Mouse (Mus musculus) T-cell, adult 2 months (primary cell): Measurements from ENCODE around the gene Stim2.

Experiments used
- DNase-seq: peaks from one replicate; pipeline ENCODE4 v3.0.0; 2022; ENCODE audit warnings: low spot score

The Stim2 gene

DNA sequence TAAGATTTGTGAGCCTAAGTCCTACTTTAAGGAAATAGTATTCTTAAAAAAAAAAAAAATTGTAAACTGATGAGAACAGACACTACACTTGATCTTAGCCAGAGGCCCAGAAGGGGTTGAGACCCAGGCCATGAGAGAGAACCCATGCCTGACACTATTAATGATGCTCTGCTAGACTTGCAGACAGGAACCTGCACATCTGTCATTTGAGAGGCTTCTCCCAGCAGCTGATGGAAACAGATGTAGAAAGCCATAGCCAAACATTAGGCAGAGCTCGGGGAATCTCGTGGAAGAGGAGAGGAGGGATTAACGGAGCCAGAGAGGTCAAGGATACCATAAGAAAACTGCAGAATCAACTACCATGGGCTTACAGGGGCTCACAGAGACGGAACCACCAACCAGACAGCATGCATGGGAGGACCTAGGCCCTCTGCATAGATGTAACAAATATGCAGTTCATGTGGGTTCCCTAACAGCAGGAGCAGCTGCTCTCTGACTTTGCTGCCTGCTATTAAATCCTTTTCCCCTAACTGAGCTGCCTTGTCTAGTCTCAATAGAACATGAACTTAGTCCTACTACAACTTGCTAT, 50.9 kb downstream of the Stim2 start:
- no peak for DNase-seq

DNA sequence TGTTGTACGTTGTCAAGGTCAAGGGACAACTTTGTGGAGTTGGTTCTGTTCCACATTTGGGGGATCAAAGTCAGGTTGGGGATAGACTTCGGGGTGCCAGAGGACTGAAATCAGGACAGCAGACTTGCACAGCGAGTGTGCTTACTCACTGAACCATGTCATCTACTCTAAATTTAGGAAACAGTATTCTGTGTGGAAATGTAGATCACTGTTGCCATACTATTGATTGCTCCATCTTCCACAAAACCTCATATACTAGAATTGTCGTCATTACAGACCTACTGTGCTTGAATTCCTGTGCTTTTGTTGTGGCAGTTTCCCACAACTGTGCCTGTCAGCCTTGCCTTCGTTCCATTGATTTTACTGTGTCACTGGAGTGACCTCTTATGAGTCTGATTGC, 51.6 kb downstream of the Stim2 start:
- no peak for DNase-seq

DNA sequence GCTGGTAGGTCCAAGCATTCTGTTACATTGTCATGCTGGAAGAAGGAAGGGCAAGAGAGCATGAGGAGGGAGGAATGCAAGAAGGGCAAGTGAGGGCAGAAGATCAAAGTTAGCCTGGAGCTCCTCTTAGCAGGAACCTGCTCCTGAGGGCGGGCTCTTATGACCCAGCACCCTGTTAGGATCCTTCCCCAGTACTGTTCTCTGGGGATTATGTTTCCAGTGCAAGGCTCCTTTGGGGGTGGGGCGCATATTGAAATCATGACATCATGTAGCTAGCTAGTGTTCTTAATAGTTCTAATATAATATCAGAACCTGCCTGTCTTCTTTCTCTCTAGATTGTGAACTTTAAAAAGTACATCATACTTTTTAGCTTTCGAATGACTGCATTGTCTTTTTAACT, 52.8 kb downstream of the Stim2 start:
- DNase-seq: no peak

DNA sequence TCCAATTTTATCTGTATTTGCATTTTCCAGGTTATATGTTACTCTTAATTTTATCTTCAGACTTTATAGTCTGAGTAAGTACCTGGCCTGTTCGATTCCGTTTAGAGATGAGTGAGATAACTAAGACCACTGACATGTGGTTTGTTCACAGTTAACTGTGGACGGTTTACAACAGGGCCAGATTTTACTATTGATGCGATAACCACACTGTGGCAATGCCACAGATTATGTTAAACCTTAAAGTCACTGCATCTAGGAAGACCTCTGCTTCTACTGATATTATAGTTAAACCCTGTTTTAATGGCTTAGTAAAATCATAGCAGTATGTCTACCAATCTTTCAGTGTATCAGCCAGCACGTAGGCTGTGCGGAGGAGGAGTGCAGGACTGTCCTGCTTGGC, 53.9 kb downstream of the Stim2 start:
- no peak for DNase-seq

DNA sequence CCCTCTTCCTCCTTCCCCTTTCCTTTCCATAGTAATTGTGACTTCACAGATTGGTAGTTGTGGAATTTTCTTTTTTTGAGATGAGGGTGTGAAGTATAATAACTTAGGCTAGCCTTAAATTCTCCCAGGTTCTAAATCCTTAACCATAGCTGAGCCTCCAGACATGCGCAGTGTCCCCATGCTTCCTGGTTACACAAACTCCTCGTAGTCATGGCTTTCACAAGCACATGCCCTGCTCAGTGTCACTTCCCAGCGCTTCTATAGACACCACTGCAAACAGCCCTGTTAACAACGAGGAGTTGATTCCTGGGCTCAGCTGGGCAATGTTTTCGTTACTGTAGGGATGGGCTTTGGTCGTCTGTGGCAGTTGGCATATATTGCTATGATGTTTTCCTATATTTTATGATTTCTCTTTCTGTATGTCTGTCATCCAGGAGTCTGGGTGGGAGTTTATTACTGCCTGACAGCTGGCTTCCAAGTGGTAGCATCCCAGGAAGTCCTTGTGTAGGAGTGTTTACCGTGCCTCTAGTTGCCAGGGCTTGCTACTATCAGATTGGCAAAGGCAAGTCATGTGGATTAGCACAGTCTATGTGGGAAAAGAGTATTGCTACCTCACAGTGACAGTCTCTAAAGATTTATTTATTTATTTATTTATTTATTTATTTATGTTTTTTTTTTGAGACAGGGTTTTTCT, 55.5 kb downstream of the Stim2 start:
- DNase-seq: no peak

DNA sequence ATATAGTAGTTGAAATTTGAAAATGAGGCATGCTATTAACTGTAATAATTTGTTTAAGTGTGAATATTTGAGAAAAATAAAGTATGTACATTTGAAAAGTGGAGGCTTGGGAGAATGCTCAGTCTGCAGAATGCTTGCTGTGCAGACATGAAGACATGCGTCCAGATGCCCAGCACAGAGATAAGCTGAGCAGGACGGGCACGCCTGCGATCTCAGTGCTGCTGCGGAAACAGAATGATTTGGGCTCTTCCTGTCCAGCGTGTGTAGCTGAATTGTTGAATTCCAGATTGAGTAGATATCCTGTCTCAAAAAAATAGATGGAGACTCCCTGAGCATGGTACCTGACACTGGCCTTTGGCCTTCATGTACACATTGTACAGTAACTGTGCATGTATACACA, 58.0 kb downstream of the Stim2 start:
- no peak for DNase-seq

DNA sequence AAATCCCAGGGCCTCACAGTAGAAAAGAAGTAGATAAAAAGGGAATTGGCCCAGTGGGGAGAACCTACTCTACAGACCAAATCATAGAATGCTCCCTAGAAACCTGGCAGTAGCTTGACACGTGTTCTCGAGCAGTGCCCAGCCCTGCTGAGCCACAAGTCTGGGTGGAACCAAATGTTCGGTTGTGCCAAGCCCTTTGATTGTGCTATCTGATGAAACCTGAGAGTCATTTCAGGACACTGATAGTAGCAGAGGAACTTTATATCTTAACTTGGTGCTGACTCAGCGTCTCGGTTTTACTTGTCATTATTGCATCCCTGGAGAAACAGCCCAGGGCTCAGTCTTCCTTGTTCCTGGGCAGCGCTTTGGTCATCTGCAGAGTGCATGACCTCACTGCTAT, 61.7 kb downstream of the Stim2 start:
- no peak for DNase-seq

DNA sequence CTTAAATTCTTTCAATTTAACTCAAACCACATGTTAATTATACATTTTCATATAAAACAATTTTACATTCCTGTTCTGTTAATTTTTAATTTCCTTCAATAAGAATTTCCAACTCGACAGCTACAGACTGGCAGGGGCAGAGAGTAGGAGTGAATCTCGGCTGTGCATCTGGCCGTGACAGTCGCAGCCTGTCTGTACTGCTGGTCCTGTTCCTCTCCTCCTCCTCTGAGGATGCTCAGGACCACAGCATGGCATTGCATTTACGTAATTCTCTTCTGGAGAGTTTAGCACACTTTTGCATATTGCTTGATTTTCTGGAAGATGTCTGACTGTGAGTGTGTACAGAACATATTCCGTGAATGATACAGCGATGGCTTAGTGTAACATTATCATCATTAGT, 63.8 kb downstream of the Stim2 start:
- no peak for DNase-seq

DNA sequence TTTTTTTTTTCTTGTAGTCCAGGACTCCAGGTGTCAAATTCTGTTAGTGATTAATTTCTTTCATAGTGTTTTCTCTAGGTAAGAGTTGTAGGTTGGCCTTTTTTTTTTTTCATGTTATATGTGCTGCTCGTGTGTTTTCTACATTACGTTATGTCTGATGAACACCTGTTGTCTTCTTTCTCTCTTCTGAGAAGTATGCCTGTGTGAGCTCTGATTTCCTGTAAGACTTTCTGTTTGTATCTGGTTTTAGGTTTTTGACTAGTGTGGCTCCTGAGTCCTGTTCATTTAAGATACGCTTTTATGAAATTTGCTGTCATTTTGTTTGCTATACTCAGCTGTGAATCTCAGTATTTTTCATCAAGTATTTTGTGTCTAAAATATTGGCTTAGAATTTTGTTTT, 69.3 kb downstream of the Stim2 start:
- no peak for DNase-seq

DNA sequence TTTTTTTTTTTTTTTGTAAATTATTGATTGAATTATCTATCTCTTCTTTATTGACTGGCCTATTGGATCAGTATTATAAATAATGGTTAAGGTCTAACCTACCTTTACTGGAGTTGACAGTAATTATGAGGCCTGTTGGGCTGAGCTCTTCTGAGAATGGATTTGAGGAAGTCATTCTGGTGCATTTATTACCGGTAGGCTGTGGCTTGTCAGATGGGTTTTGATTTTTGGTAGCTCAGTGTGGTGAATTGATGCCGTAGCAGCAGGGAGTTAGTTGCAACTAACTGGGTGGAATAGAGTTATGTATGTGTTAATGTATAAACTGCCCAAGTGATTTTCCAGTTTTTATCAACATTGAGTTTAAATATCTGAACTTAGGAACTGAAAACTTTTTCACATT, 72.2 kb downstream of the Stim2 start:
- no peak for DNase-seq

DNA sequence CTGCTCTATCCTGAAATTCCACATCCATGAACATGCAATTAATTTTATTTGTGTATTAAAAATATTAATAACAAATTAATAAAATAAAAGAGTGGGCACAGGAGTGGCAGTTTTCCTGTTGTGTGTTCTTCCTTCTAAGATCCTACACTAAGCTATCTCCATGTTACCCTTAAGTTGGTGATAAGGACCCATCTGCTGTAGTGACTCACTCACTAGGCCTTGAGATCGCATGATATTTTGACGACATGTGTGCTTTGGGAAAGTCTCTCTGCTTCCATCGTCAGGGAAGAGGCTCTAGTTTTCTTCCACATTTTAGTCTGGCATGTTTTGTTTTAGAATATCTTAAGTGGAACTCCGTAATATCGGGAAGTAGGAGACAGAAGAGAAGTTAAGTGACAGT, 73.0 kb downstream of the Stim2 start:
- DNase-seq: no peak

DNA sequence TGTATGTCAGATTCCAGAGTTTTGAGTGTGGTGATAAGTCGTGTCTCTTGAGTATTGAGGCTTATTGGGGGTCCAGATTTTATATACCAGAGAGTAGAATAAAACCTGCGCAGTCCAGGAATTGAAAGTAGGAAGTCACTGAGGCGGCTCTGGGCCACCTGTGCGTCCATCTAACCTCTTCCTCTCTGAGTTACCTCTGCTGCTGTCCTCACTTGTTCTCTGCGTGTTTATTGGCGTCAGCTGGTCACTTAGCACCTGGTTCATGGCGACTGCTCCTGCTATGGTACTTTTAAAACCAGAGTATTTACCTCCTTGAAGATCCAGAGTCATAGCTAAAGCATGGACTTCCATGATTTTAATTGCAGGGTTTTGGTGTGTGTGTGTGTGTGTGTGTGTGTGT, 73.4 kb downstream of the Stim2 start:
- DNase-seq: no peak

DNA sequence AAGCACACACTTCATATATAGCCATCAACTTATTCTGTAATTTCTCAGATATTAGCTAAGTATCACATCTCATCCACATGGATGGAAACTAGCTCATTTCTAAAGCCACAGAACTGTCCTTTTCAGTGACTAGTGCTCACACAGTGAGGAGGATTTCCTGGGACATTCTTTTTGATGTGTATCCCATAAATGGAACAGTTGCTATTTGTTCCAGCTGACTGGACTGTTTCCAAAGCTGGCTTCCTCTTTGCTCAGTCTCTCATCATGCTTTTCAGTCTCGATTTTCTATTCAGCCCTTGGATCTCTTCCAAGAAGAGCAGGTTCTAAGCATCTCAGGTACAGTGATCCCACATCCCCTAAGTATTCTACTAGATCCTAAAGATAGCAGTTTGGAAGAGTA, 75.0 kb downstream of the Stim2 start:
- DNase-seq: no peak

DNA sequence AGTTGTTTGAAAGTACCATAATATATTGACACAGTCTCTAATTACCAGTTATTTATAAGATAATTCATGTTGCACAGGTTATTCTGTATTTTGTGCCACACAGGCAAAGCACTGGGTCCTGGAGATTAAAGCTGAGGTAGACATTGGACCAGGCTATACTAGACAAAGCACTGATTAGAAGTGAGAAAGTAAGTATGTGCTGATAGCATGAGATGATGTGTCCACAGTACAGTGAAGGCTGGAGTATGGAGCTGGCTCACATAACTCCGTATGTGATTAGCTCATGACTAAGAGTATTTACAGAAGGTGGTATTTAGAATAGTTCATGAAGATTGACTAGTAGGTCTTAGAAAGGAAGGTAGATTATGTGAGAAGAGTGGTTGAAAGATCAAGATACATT, 81.7 kb downstream of the Stim2 start:
- DNase-seq: no peak

DNA sequence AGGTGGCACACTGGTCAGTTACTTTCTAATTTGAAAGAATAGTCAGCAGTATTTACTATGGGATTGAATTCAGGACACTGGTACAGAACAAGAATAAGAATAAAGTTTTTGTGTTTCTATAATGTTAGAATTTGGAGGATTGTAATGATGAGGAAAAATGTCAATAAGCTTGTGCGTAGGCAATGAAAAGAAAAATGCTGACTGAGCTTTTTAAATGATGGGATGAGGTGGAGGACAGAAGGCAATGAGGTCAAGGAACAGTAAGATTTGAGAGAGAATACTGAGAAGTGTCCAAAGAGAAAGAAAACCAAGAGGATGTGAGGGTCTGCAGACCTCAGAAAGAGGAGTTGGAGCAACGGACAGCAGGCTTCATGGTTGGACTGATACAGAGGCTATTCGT, 89.6 kb downstream of the Stim2 start:
- DNase-seq: no peak

DNA sequence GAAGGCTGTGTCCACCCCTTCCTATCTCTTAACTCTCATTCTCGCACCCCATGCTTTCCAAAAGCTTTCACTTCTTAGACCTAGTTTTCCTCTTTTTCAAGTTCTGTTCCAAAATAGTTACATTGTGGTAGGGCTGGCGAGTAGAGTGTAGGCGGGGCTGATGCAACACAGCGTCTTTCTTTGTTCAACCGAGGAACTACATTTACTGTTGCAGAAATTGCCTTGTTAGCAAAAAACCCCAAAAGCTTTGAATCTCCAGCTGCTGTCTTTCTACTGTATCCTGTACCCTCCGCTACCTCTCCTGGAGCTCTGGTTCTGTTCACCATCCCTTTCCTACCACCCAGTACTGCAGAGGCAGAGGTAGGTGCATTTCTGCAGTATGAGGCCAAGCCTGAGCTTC, 99.9 kb downstream of the Stim2 start:
- DNase-seq: peak; percentile 31

DNA sequence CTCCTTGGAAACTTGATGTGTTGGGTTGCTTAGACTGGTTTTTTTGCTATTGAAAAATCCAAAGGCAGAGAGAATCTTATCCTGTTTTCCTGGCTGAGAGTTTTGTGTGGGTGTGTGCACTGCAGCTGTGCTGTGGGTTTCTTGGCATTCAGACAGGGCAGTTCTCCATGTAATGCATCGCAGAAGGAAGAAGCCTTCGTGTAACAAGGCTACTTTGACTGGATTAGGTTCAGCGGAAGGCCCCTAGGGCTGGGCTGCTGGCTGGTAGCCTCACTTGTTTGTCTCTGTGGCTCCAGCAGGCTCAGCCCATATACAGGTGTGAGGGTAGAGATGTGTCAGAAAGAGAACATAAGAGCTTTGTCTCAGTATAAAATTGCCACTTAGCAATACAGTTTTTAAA, 102.6 kb downstream of the Stim2 start:
- DNase-seq: peak; percentile 49

DNA sequence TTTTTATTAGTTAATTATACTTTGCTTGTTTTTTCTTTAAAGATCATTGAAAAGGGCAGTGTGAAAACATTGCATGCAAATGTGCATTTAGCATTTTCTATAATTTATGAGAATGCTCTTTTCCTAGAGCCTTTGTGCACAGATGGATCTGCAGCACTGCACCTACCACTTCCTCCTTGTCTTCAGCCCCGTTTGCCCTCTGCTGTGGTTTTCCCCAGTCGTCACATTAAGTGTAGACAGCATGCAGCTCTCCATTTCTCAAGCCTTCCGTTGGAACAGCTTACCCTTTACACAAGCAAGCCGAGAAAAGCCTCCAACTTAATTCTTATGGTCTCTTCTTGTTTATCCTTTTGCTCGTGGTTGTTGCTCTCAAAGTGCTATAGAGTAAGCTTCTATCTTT, 103.0 kb downstream of the Stim2 start:
- peak; percentile 73 for DNase-seq

DNA sequence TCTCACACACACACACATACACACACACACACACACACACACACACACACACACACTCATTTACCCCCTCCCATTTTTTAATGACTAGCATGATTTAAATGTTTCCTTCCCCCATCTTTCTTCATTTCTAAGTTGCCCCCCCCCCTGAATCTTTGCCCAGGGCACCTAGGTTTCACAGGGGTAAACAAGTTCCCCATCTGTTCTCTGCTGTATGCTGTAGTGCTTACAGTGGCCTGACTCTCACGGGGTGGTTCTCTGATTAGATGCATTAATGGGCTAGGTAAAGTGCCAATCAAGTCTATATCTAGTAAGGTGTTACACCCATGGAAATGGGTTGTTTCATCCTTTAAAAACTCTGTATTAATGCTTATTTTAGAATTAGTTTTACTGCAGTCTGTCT, 103.7 kb downstream of the Stim2 start:
- DNase-seq: peak; percentile 6

DNA sequence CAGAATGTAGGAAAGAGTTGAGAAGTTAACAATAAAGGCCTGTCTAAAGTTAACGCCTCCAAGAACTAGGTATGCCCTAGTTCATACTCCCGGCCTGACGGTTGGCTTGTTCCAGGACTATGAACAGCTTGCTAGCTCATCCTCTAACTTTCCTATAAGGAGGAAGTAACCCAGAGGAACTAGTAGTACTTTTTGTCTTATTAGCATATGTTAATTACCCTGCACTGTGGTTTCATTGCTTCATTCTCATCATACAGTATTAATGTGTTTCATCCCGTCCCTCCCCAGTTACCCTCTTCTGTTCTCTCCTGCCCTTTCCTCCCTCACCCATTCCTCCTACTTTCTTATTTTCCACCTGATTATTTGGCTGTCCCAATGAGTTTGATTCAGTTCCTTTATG, 108.4 kb downstream of the Stim2 start:
- DNase-seq: no peak

DNA sequence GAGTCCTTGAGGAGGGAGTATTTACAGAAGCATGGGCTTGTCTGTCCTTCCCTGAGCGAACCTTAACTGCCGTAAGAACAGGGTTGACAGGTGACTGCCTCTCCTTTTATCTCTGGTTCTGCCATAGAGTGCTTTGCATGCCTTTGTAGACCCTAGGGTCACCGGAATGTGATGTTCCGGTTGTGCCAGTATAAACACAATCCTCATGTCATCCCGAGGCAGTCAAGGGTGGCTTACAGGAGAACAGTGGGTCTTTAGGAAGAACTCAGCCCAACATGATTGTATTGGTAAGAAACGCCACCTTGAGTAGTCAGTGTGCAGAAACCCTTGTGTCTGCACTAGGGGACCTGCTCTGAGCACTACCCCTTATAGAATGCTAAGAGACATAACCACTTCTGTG, 108.8 kb downstream of the Stim2 start:
- DNase-seq: no peak

DNA sequence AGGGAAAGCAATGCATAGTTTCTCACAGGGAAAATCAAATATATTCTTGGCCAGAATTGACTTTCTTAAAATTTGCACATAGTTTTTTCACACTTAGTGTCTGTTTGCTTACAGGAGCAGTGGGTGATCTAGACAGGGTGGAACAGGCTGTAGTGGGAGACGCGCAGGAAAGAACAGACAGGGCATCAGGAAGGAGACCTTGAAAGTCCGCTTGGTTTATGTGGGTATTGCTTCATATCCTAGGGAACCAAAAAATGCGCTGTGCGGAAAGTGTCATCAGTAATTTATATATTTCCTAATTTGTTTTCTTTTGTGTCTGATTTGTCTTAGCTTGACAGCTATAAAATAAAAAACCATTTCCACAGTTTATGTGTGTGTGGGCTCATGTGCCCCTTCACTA, 110.8 kb downstream of the Stim2 start:
- DNase-seq: no peak

DNA sequence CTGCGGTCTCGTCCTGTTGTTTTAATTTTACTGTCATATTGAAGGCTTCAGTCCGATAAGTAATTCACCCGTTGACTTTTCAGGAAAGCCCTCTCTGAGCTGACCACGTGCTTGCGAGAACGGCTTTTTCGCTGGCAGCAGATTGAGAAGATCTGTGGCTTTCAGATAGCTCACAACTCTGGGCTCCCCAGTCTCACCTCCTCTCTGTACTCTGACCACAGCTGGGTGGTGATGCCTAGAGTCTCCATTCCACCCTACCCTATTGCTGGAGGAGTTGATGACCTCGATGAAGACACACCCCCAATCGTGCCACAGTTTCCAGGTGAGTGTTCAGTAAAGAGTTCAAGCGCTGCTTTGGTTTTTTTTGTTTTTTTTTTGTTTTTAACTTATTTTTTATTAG, 112.5 kb downstream of the Stim2 start:
- no peak for DNase-seq

DNA sequence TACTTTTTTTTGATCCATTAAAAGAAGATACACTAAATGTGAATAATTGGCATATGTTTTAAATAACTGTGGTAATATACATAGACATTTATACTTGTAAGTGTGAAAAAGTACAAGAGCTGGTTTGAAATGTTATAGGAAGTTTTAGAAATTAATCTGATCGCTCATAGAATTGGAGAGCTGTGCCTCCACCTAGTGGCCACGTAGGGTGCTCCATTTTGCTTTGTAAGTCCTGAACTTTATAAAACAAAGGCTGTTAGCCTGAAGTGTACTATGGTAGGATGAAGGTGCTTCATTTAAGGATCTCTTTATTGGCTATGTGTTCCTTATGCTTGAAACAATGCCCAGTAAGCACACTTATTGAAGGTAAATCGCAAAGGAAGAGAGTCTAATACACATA, 115.0 kb downstream of the Stim2 start:
- peak; percentile 56 for DNase-seq
